Mouse (Mus musculus) layer of hippocampus, adult 2 months (tissue): ENCODE results near the gene Pomgnt2. TPM values are rescaled to one million over a fixed set of nuclear protein-coding genes. Genes with fewer than 3 reads are reported as not detected.

Experiments
- DNase-seq, 2 experiments: peaks; one replicate each; pipeline ENCODE4 v3.0.0; 2022; ENCODE audit warnings: low spot score in 2 of 2
- H3K27ac ChIP-seq: fragments of 200-600 bp; 2 replicates; pipeline ENCODE4 v1.8.1; 2022
- H3K4me3 ChIP-seq: fragments of 200-600 bp; 2 replicates; pipeline ENCODE4 v1.8.1; 2022; ENCODE audit warnings: mild to moderate bottlenecking
- CTCF ChIP-seq: fragments of 200-600 bp; conservative IDR thresholded peaks from 2 replicates; pipeline ENCODE4 v1.8.1; 2022; ENCODE audit warnings: antibody characterized with exemption, mild to moderate bottlenecking, moderate library complexity
- total RNA-seq, 2 experiments: library from RNA; stranded (reverse); gene quantifications; 2 replicates each; pipeline ENCODE4 v1.2.3; 2021

Pomgnt2 gene
- total RNA-seq, 2 experiments from 2014 or later, result 41.4 to 41.7 TPM

- TF ChIP-seq CTCF, result no peak
- H3K27ac ChIP-seq, result peak overlapping the region; percentile 61; the same call in 1 of the 2 replicates
- no peak for DNase-seq
- no peak overlapping the region for H3K4me3 ChIP-seq
Observed at GRCm38 (mm10) chr9:122006175-122006574, 9.3 kb upstream of the Pomgnt2 start.

GRCm38 (mm10) chr9:121997978-121998377 is 1.1 kb upstream of the Pomgnt2 start:
- TF ChIP-seq CTCF, result no peak
- H3K27ac ChIP-seq, result no peak overlapping the region
- H3K4me3 ChIP-seq, result no peak overlapping the region
- no peak for DNase-seq

GRCm38 (mm10) chr9:121995508-121996131 is 1.3 kb downstream of the Pomgnt2 start:
- Histone ChIP-seq H3K27ac (peak overlapping the region; percentile 90), H3K4me3 (peak overlapping the region; percentile 74)
- DNase-seq, result peak; percentile 86 to 93
- peak; percentile 37 for TF ChIP-seq CTCF

GRCm38 (mm10) chr9:121995077-121995476 is 1.8 kb downstream of the Pomgnt2 start:
- no peak for DNase-seq
- peak overlapping the region; percentile 90; the same call in 1 of the 2 replicates for H3K27ac ChIP-seq
- no peak for TF ChIP-seq CTCF
- H3K4me3 ChIP-seq, result peak overlapping the region; percentile 74

- no peak for TF ChIP-seq CTCF
- H3K4me3 ChIP-seq, result no peak overlapping the region
Observed at GRCm38 (mm10) chr9:121993047-121993446, 3.9 kb downstream of the Pomgnt2 start.

GRCm38 (mm10) chr9:121991041-121991440 is 5.9 kb downstream of the Pomgnt2 start:
- no peak for TF ChIP-seq CTCF
- no peak overlapping the region for H3K4me3 ChIP-seq
- H3K27ac ChIP-seq, result no peak overlapping the region
- DNase-seq, result no peak

More at GRCm38 (mm10) chr9:121993047-121993446, 3.9 kb downstream of the Pomgnt2 start:
- no peak for DNase-seq
- H3K27ac ChIP-seq, result no peak overlapping the region

GRCm38 (mm10) chr9:121989536-121989935 is 7.4 kb downstream of the Pomgnt2 start:
- H3K27ac ChIP-seq, result no peak overlapping the region
- no peak for TF ChIP-seq CTCF
- DNase-seq, result no peak
- H3K4me3 ChIP-seq, result no peak overlapping the region

- H3K27ac ChIP-seq, result no peak overlapping the region
- H3K4me3 ChIP-seq, result no peak overlapping the region
- DNase-seq, result no peak
- TF ChIP-seq CTCF, result no peak
Observed at GRCm38 (mm10) chr9:121988910-121989309, 8.0 kb downstream of the Pomgnt2 start.

- Histone ChIP-seq H3K4me3 (no peak overlapping the region), H3K27ac (peak overlapping the region; percentile 70)
- peak; percentile 63 to 87 for DNase-seq
- peak; percentile 98 for TF ChIP-seq CTCF
Observed at GRCm38 (mm10) chr9:121984465-121985461, 12.1 kb downstream of the Pomgnt2 start.

- DNase-seq, result peak; percentile 77 to 89
- Histone ChIP-seq H3K4me3 (no peak overlapping the region), H3K27ac (peak overlapping the region; percentile 70; the same call in 1 of the 2 replicates)
- peak; percentile 96 for TF ChIP-seq CTCF
Observed at GRCm38 (mm10) chr9:121983504-121983903, 13.4 kb downstream of the Pomgnt2 start.

GRCm38 (mm10) chr9:121982665-121983064 is 14.2 kb downstream of the Pomgnt2 start:
- no peak for TF ChIP-seq CTCF
- no peak for DNase-seq
- Histone ChIP-seq H3K4me3 (no peak overlapping the region), H3K27ac (peak overlapping the region; percentile 53; the same call in 1 of the 2 replicates)

- TF ChIP-seq CTCF, result no peak
- no peak for DNase-seq
Observed at GRCm38 (mm10) chr9:121982214-121982613, 14.7 kb downstream of the Pomgnt2 start.

More at GRCm38 (mm10) chr9:121982214-121982613, 14.7 kb downstream of the Pomgnt2 start:
- H3K4me3 ChIP-seq, result no peak overlapping the region
- no peak overlapping the region for H3K27ac ChIP-seq
